Mouse (Mus musculus) liver, postnatal 0 days (tissue): ENCODE measurements around the gene Rag2.

ENCODE experiments used
- CTCF ChIP-seq: sonication (generic); IDR thresholded peaks from 2 replicates; pipeline ENCODE4 v1.5.1; 2016; ENCODE audit warnings: antibody characterized with exemption, low read depth
- EP300 ChIP-seq: IDR thresholded peaks from 2 replicates; pipeline ENCODE4 v1.6.1; 2016; ENCODE audit warnings: antibody characterized with exemption, low read depth, mild to moderate bottlenecking

DNA sequence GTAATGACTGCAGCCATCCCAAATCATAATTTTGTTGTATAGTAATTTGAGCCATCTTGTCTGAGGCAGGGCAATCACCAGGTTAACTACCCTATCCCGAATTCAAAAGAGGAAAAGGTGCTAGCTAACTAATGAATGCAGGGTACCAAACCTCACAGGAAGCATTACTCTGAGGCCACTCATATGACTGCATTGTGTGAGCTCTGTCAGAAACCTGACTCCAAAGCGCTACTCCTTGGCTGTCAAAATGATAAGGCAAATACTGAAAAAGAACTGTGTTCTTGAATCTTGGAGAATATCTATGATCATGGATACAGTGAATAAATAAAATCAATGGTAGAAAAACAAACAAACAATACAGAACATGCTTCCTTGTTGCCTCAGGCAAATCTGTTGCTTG is 44.5 kb upstream of the Rag2 start:
- TF ChIP-seq CTCF (no peak), EP300 (no peak)
